Mouse (Mus musculus): Measurements from ENCODE around the gene Actr3. TPM values are rescaled to one million over a fixed set of nuclear protein-coding genes. Genes with fewer than 3 reads are reported as not detected.

Gene Actr3
- total RNA-seq, 2 experiments from 2014 or later: 150 to 185 TPM

GRCm38 (mm10) chr1:125382622-125383021 lies 52.9 kb downstream of the Actr3 start:
- DNase-seq: peak; percentile 13 to 60
- intact Hi-C loops (cut with DNase I): no loop called here

GRCm38 (mm10) chr1:125378889-125379288 lies 56.6 kb downstream of the Actr3 start:
- DNase-seq: no peak
- intact Hi-C loops (cut with DNase I): loop anchor here (10.0 kb wide), 1 partner anchor 116 kb away; no protein-coding TSS in a partner anchor

- DNase-seq: no peak
- intact Hi-C loops (cut with DNase I): loop anchor here (5.0 to 10.0 kb wide), 3 partner anchors 122 to 656 kb away; no protein-coding TSS in a partner anchor
Observed at GRCm38 (mm10) chr1:125372855-125373254, 62.7 kb downstream of the Actr3 start.

- peak; percentile 43 to 66 for DNase-seq
- intact Hi-C loops (cut with DNase I): loop anchor here (5.0 to 10.0 kb wide), 3 partner anchors 124 to 653 kb away; no protein-coding TSS in a partner anchor
Observed at GRCm38 (mm10) chr1:125370779-125371178, 64.7 kb downstream of the Actr3 start.

- intact Hi-C loops (cut with DNase I): no loop called here
- no peak for DNase-seq
Observed at GRCm38 (mm10) chr1:125365576-125365975, 70.0 kb downstream of the Actr3 start.

- DNase-seq: no peak
Observed at GRCm38 (mm10) chr1:125351416-125352037, 84.0 kb downstream of the Actr3 start.

GRCm38 (mm10) chr1:125350843-125351242 lies 84.7 kb downstream of the Actr3 start:
- DNase-seq: no peak

More at GRCm38 (mm10) chr1:125351416-125352037, 84.0 kb downstream of the Actr3 start:
- intact Hi-C loops (cut with DNase I): no loop called here

GRCm38 (mm10) chr1:125345854-125346253 lies 89.7 kb downstream of the Actr3 start:
- intact Hi-C loops (cut with DNase I): no loop called here
- DNase-seq: no peak

More at GRCm38 (mm10) chr1:125350843-125351242, 84.7 kb downstream of the Actr3 start:
- intact Hi-C loops (cut with DNase I): no loop called here

GRCm38 (mm10) chr1:125345448-125345847 lies 90.1 kb downstream of the Actr3 start:
- DNase-seq: no peak
- intact Hi-C loops (cut with DNase I): no loop called here

GRCm38 (mm10) chr1:125343105-125343504 lies 92.4 kb downstream of the Actr3 start:
- intact Hi-C loops (cut with DNase I): no loop called here
- DNase-seq: no peak

Other genes starting within 250 kb of the Actr3 start
- gene Slc35f5, start 124.9 kb upstream of the Actr3 start, total RNA-seq (2021): 100 to 1,000 TPM in 1 of 2 experiments, 10 to 100 TPM in 1; 93.9 to 118 TPM
- 1 to 10 TPM in 1 of 2 experiments, under 1 TPM in 1; 0.46 to 1.1 TPM for gene Gpr39, start 241.3 kb upstream of the Actr3 start, total RNA-seq (2021)